Comparison of ENCODE assay signal across 21 mouse cellular contexts in the genomic region with DNA sequence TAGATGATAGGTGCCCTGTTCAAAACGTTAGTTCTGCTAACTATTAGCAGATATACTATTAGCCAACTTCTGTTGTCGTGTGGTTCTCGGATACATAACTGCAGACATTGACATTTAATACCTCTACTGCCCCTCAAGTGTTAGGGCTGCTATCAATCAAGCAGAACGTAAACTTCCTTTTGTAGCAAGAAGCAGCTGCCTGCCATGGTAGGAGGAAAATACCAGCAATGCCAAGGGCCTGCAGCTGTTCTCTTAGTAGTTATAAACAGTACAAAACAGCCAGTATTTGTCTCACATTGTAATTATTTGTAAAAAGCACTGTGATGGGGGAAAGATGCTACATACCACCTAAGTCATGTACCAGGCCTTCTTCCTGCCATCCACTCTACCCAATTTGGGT. TPM values are rescaled to one million over a fixed set of nuclear protein-coding genes. Genes with fewer than 3 reads are reported as not detected.
DNase-seq lines count a peak whose midpoint lies in the region; ATAC-seq and TF ChIP-seq lines count a peak whose summit lies in the region.
"Had no signal": no experiment of that assay in that cellular context is flagged by ENCODE, and none has a peak within 500 bp of the region (broad histone marks: within the 10 kb centered on the region; RNA-seq: fewer than 3 reads in every experiment).

No protein-coding gene starts in this region.

- no peak overlapping the region for H3ac ChIP-seq in myocyte (ENCODE audit: control insufficient read depth, insufficient read length)

- WGBS in embryonic facial prominence, embryonic 11.5 days, result 19% methylated on average over 4 of the region's 4 CpGs
- WGBS in embryonic facial prominence, embryonic 10.5 days, result 35% methylated on average over 4 of the region's 4 CpGs
- 17% methylated on average over 4 of the region's 4 CpGs for WGBS in lung, embryonic 14.5 days

- H3K79me2 ChIP-seq in myocyte (ENCODE audit: control insufficient read depth, insufficient read depth), result no peaks in the 10 kb centered on the region

- no peaks in the 10 kb centered on the region for H3K27me3 ChIP-seq in embryonic facial prominence, embryonic 11.5 days (ENCODE audit: control insufficient read depth, insufficient read depth, low read length)
- no peaks in the 10 kb centered on the region for H3K27me3 ChIP-seq in embryonic facial prominence, embryonic 10.5 days (replicated peaks; ENCODE audit: low read depth, poor library complexity, severe bottlenecking)
- no peaks in the 10 kb centered on the region for H3K27me3 ChIP-seq in lung, embryonic 14.5 days (ENCODE audit: insufficient read depth, low read length)
- H3K27me3 ChIP-seq in myocyte (ENCODE audit: control insufficient read depth, insufficient read depth, insufficient read length), result no peaks in the 10 kb centered on the region
- H3K27me3 ChIP-seq: embryonic facial prominence, embryonic 13.5 days; forebrain, embryonic 13.5 days; hindbrain, embryonic 13.5 days had no signal

- no peak overlapping the region for H3K4me3 ChIP-seq in embryonic facial prominence, embryonic 11.5 days (ENCODE audit: low read depth, low read length)
- H3K4me3 ChIP-seq in embryonic facial prominence, embryonic 10.5 days, result no peak overlapping the region
- H3K4me3 ChIP-seq in lung, embryonic 14.5 days (ENCODE audit: low read depth, low read length), result no peak overlapping the region
- no peak overlapping the region for H3K4me3 ChIP-seq in myocyte
- H3K4me3 ChIP-seq: embryonic facial prominence, embryonic 13.5 days; forebrain, embryonic 13.5 days; gastrocnemius, adult 2 months; heart, embryonic 10.5 days; heart, embryonic 15.5 days; hindbrain, embryonic 13.5 days had no signal

- H3K4me2 ChIP-seq in embryonic facial prominence, embryonic 11.5 days (ENCODE audit: low read depth, low read length), result no peak overlapping the region
- no peak overlapping the region for H3K4me2 ChIP-seq in lung, embryonic 14.5 days
- H3K4me2 ChIP-seq in myocyte (ENCODE audit: low read depth), result peak overlapping the region; percentile 18
- H3K4me2 ChIP-seq: embryonic facial prominence, embryonic 13.5 days; forebrain, embryonic 13.5 days; heart, embryonic 15.5 days; hindbrain, embryonic 13.5 days had no signal

- no peak overlapping the region for H3K9ac ChIP-seq in embryonic facial prominence, embryonic 11.5 days (replicated peaks; ENCODE audit: low read length)
- no peak overlapping the region for H3K9ac ChIP-seq in lung, embryonic 14.5 days
- H3K9ac ChIP-seq: embryonic facial prominence, embryonic 13.5 days; forebrain, embryonic 13.5 days; forebrain, postnatal 0 days; heart, embryonic 15.5 days; hindbrain, embryonic 13.5 days had no signal

- peak; percentile 26 for DNase-seq in embryonic facial prominence, embryonic 11.5 days (ENCODE audit: low spot score)
- DNase-seq in embryonic facial prominence, embryonic 10.5 days (ENCODE audit: low spot score), result no peak
- peak; percentile 32 for DNase-seq in lung, embryonic 14.5 days
- no peak for DNase-seq in lung, adult 18-20 months
- no peak for DNase-seq in layer of hippocampus, postnatal 14 days (ENCODE audit: low spot score in 2 of 2)
- DNase-seq: adrenal gland, adult 2 months; adrenal gland, postnatal 25 days; cerebellum, adult 2 months; cerebellum, postnatal 10 days; forebrain, postnatal 0 days; gastrocnemius, adult 2 months; gastrocnemius, postnatal 25 days; heart, adult 18-20 months; heart, postnatal 14 days had no signal

- TF ChIP-seq CTCF in lung, embryonic 14.5 days (IDR thresholded peaks at IDR 0.05; ENCODE audit: low read depth), result no peak

- no peaks in the 10 kb centered on the region for H3K4me1 ChIP-seq in embryonic facial prominence, embryonic 11.5 days (ENCODE audit: control insufficient read depth, insufficient read depth, low read length)
- H3K4me1 ChIP-seq in embryonic facial prominence, embryonic 10.5 days, result peaks cover 11% of the 10 kb centered on the region
- H3K4me1 ChIP-seq in lung, embryonic 14.5 days (ENCODE audit: insufficient read depth), result no peaks in the 10 kb centered on the region
- H3K4me1 ChIP-seq: embryonic facial prominence, embryonic 13.5 days; forebrain, embryonic 13.5 days; heart, embryonic 10.5 days; heart, embryonic 15.5 days; hindbrain, embryonic 13.5 days had no signal

- H3K9me3 ChIP-seq in embryonic facial prominence, embryonic 11.5 days (replicated peaks; ENCODE audit: control insufficient read depth, low read length), result no peaks in the 10 kb centered on the region
- no peaks in the 10 kb centered on the region for H3K9me3 ChIP-seq in embryonic facial prominence, embryonic 10.5 days
- no peaks in the 10 kb centered on the region for H3K9me3 ChIP-seq in lung, embryonic 14.5 days (ENCODE audit: low read depth, low read length)
- H3K9me3 ChIP-seq: embryonic facial prominence, embryonic 13.5 days; forebrain, embryonic 13.5 days; heart, embryonic 10.5 days; heart, embryonic 15.5 days; hindbrain, embryonic 13.5 days had no signal

- no peak for ATAC-seq in embryonic facial prominence, embryonic 11.5 days (replicated peaks; ENCODE audit: insufficient number of reproducible peaks, low FRiP score, low TSS enrichment, low read depth)
- no peak for ATAC-seq in lung, embryonic 14.5 days (ENCODE audit: insufficient read depth)
- ATAC-seq: forebrain, embryonic 13.5 days; forebrain, postnatal 0 days; hindbrain, postnatal 0 days had no signal

- TF ChIP-seq POLR2A in myocyte (IDR thresholded peaks at IDR 0.05; ENCODE audit: insufficient read length, low read depth), result no peak

- no peak overlapping the region for H3K27ac ChIP-seq in embryonic facial prominence, embryonic 11.5 days (replicated peaks; ENCODE audit: low read depth, low read length)
- no peak overlapping the region for H3K27ac ChIP-seq in embryonic facial prominence, embryonic 10.5 days (replicated peaks)
- H3K27ac ChIP-seq in lung, embryonic 14.5 days (ENCODE audit: low read depth), result no peak overlapping the region
- H3K27ac ChIP-seq: embryonic facial prominence, embryonic 13.5 days; forebrain, embryonic 13.5 days; gastrocnemius, adult 2 months; heart, embryonic 10.5 days; heart, embryonic 15.5 days; hindbrain, embryonic 13.5 days; hindbrain, postnatal 0 days had no signal

- no peaks in the 10 kb centered on the region for H3K36me3 ChIP-seq in embryonic facial prominence, embryonic 11.5 days (replicated peaks; ENCODE audit: control insufficient read depth, insufficient read depth, low read depth, low read length)
- H3K36me3 ChIP-seq in embryonic facial prominence, embryonic 10.5 days (replicated peaks), result no peaks in the 10 kb centered on the region
- no peaks in the 10 kb centered on the region for H3K36me3 ChIP-seq in lung, embryonic 14.5 days (ENCODE audit: insufficient read depth)
- H3K36me3 ChIP-seq in myocyte (ENCODE audit: control insufficient read depth, insufficient read depth), result no peaks in the 10 kb centered on the region
- H3K36me3 ChIP-seq: embryonic facial prominence, embryonic 13.5 days; heart, embryonic 10.5 days; heart, embryonic 15.5 days; hindbrain, embryonic 13.5 days had no signal

TF ChIP-seq in myocyte, 11 proteins besides CTCF, POLR2A, EP300 and RAD21:
- TF ChIP-seq TCF12 (IDR thresholded peaks at IDR 0.05; ENCODE audit: insufficient read depth, poor library complexity, severe bottlenecking) (peak; percentile 3), MYOG (IDR thresholded peaks at IDR 0.05; ENCODE audit: control insufficient read depth in 1 of 3, insufficient read depth in 1 of 3, insufficient read length in 2 of 3, low read depth in 2 of 3) (peak in 2 of 3 experiments; percentile 18 to 70), USF1 (IDR thresholded peaks at IDR 0.05; ENCODE audit: low read depth) (no peak), MYOD1 (IDR thresholded peaks at IDR 0.05; ENCODE audit: control insufficient read depth in 1 of 3, insufficient read length in 2 of 3, low read depth in 2 of 3) (peak; percentile 16 to 73 (median 58))

RNA-seq across cellular contexts. Expression of a gene that starts 6.7 kb away (rescaled TPM):
- 20.3 and 21.1 TPM in 2 replicates for polyA plus RNA-seq in embryonic facial prominence, embryonic 11.5 days (2014; fragmentation: Nextera tagmentation; extraction: Ambion mirVana)
- 18.0 and 18.8 TPM in 2 replicates for polyA plus RNA-seq in embryonic facial prominence, embryonic 10.5 days (2016; fragmentation: Nextera tagmentation; extraction: Ambion mirVana)
- 27.1 and 30.7 TPM in 2 replicates for polyA plus RNA-seq in lung, embryonic 14.5 days (2014; fragmentation: Nextera tagmentation; extraction: Ambion mirVana)
- polyA plus RNA-seq in myocyte (2012; fragmentation: generic; extraction: Trizol), result 10.4 TPM
- total RNA-seq in layer of hippocampus, postnatal 14 days (2021), result 10 to 100 TPM; 26.9 to 28.2 TPM

Comparison
In these comparisons a context has a peak if more than half of its experiments do, and no peak if none do; other contexts are left out.
1. DNase-seq: peak in embryonic facial prominence, embryonic 11.5 days (single experiment) and lung, embryonic 14.5 days (single experiment); none in embryonic facial prominence, embryonic 10.5 days (single experiment), lung, adult 18-20 months (0 of 2) and layer of hippocampus, postnatal 14 days (0 of 2).